Mouse (Mus musculus) MEL (cell line): Measurements from ENCODE around the gene Rbfox3. TPM values are rescaled to one million over a fixed set of nuclear protein-coding genes. Genes with fewer than 3 reads are reported as not detected.

Source experiments
- DNase-seq: peaks from one replicate; pipeline ENCODE4 v3.0.0; 2011; ENCODE audit warnings: low read depth, low spot score
- H3K27ac ChIP-seq: 2 replicates; pipeline ENCODE4 v1.5.1; 2012; ENCODE audit warnings: low read depth, mild to moderate bottlenecking, control low read depth, low read length, moderate library complexity; ENCODE audit not compliant: control insufficient read depth
- H3K27me3 ChIP-seq, 2 experiments: fragments of 150-350 bp in 1 of 2; sonication (generic) in 1 of 2; 2 replicates each; pipeline ENCODE4 v1.6.1; 2012; ENCODE audit warnings: low read length in 2 of 2, mild to moderate bottlenecking in 2 of 2, improper control_type of control experiment in 1 of 2, moderate library complexity in 1 of 2; ENCODE audit not compliant: insufficient read depth in 2 of 2, control insufficient read depth in 1 of 2
- H3K36me3 ChIP-seq, 2 experiments: 2 replicates each; pipeline ENCODE4 v1.6.1; 2012 to 2014; ENCODE audit warnings: low read length in 2 of 2, improper control_type of control experiment in 1 of 2, inconsistent platforms in 1 of 2, mild to moderate bottlenecking in 1 of 2; ENCODE audit not compliant: insufficient read depth in 2 of 2, control insufficient read depth in 1 of 2
- H3K4me1 ChIP-seq, 2 experiments: fragments of 150-350 bp in 1 of 2; sonication (generic) in 1 of 2; 2 replicates each; pipeline ENCODE4 v1.6.1; 2012; ENCODE audit warnings: low read length in 2 of 2, improper control_type of control experiment in 1 of 2, mild to moderate bottlenecking in 1 of 2; ENCODE audit not compliant: insufficient read depth in 2 of 2, control insufficient read depth in 1 of 2
- H3K4me3 ChIP-seq, 2 experiments: fragments of 150-350 bp in 1 of 2; sonication (generic) in 1 of 2; 2 replicates each; pipeline ENCODE4 v1.5.1; 2012; ENCODE audit warnings: low read depth in 2 of 2, low read length in 2 of 2, mild to moderate bottlenecking in 2 of 2, moderate library complexity in 2 of 2, control low read depth in 1 of 2, improper control_type of control experiment in 1 of 2; ENCODE audit not compliant: control insufficient read depth in 1 of 2, insufficient read depth in 1 of 2
- H3K79me2 ChIP-seq: 2 replicates; pipeline ENCODE4 v1.6.1; 2012; ENCODE audit warnings: mild to moderate bottlenecking, low read length, moderate library complexity; ENCODE audit not compliant: control insufficient read depth, poor library complexity, insufficient read depth
- H3K9ac ChIP-seq: 2 replicates; pipeline ENCODE4 v1.6.1; 2012; ENCODE audit warnings: low read depth, mild to moderate bottlenecking, control low read depth, low read length, moderate library complexity; ENCODE audit not compliant: control insufficient read depth, poor library complexity, severe bottlenecking
- H3K9me3 ChIP-seq: fragments of 150-350 bp; sonication (generic); replicated peaks from 2 replicates; pipeline ENCODE4 v1.6.1; 2012; ENCODE audit warnings: mild to moderate bottlenecking, low read length, improper control_type of control experiment, moderate library complexity; ENCODE audit not compliant: insufficient read depth
- CTCF ChIP-seq, 3 experiments: IDR thresholded peaks in 2 of 3; conservative IDR thresholded peaks in 1 of 3; 2 replicates each; pipeline ENCODE4 v1.5.1; 2011 to 2012; ENCODE audit warnings: low read length in 3 of 3, low read depth in 2 of 3, mild to moderate bottlenecking in 2 of 3, improper control_type of control experiment in 1 of 3, inconsistent platforms in 1 of 3, mixed read lengths in 1 of 3, moderate library complexity in 1 of 3; ENCODE audit not compliant: control insufficient read depth in 1 of 3, insufficient read depth in 1 of 3, poor library complexity in 1 of 3, severe bottlenecking in 1 of 3
- ETS1 ChIP-seq: IDR thresholded peaks from 2 replicates; pipeline ENCODE4 v1.6.1; 2012; ENCODE audit warnings: low read depth, mild to moderate bottlenecking, inconsistent platforms, low read length, improper control_type of control experiment, moderate library complexity
- GATA1 ChIP-seq: IDR thresholded peaks from 2 replicates; pipeline ENCODE4 v1.6.1; 2011; ENCODE audit warnings: low read depth, low read length, improper control_type of control experiment
- HCFC1 ChIP-seq: IDR thresholded peaks from 2 replicates; pipeline ENCODE4 v1.6.1; 2012; ENCODE audit warnings: low read depth, mild to moderate bottlenecking, inconsistent platforms, low read length, improper control_type of control experiment, moderate library complexity
- MAX ChIP-seq: IDR thresholded peaks from 2 replicates; pipeline ENCODE4 v1.6.1; 2011; ENCODE audit warnings: low read length, improper control_type of control experiment
- MXI1 ChIP-seq: IDR thresholded peaks from 2 replicates; pipeline ENCODE4 v1.6.1; 2011; ENCODE audit warnings: mild to moderate bottlenecking, low read depth, low read length, improper control_type of control experiment
- POLR2AphosphoS5 ChIP-seq: IDR thresholded peaks from 2 replicates; pipeline ENCODE4 v1.6.1; 2012; ENCODE audit warnings: low read depth, borderline replicate concordance, mild to moderate bottlenecking, inconsistent platforms, low read length, moderate library complexity, mixed read lengths
- RCOR1 ChIP-seq: IDR thresholded peaks from 2 replicates; pipeline ENCODE4 v1.6.1; 2012; ENCODE audit warnings: low read depth, mild to moderate bottlenecking, inconsistent platforms, low read length, improper control_type of control experiment
- SIN3A ChIP-seq: IDR thresholded peaks from 2 replicates; pipeline ENCODE4 v1.6.1; 2012; ENCODE audit warnings: low read length, improper control_type of control experiment, inconsistent platforms
- TBP ChIP-seq: IDR thresholded peaks from 2 replicates; pipeline ENCODE4 v1.8.0; 2011; ENCODE audit warnings: low read depth, low read length, improper control_type of control experiment
- UBTF ChIP-seq: IDR thresholded peaks from 2 replicates; pipeline ENCODE4 v1.6.1; 2012; ENCODE audit warnings: low read depth, mild to moderate bottlenecking, inconsistent platforms, low read length, improper control_type of control experiment, moderate library complexity, borderline replicate concordance; ENCODE audit not compliant: insufficient read depth
- USF1 ChIP-seq: IDR thresholded peaks from 2 replicates; pipeline ENCODE4 v1.6.1; 2014; ENCODE audit warnings: low read depth, mild to moderate bottlenecking, inconsistent platforms, low read length, improper control_type of control experiment, moderate library complexity
- ZC3H11A ChIP-seq: IDR thresholded peaks from 2 replicates; pipeline ENCODE4 v1.6.1; 2012; ENCODE audit warnings: low read depth, mild to moderate bottlenecking, inconsistent platforms, low read length, improper control_type of control experiment
- ZKSCAN1 ChIP-seq: IDR thresholded peaks from 2 replicates; pipeline ENCODE4 v1.6.1; 2012; ENCODE audit warnings: low read depth, mild to moderate bottlenecking, inconsistent platforms, low read length, improper control_type of control experiment, moderate library complexity
- ZMIZ1 ChIP-seq: IDR thresholded peaks from 2 replicates; pipeline ENCODE4 v1.6.1; 2012; ENCODE audit warnings: low read depth, mild to moderate bottlenecking, inconsistent platforms, low read length, improper control_type of control experiment, moderate library complexity
- polyA plus RNA-seq, 2 experiments: library from polyadenylated mRNA; stranded (reverse) in 1 of 2; unstranded in 1 of 2; fragments of >175 nt in 1 of 2; fragments of >200 nt in 1 of 2; gene quantifications; 2 replicates each; pipeline versions ENCODE4 v1.2.1 to v1.2.4; 2012; ENCODE audit warnings: low replicate concordance in 2 of 2, low read depth in 1 of 2; ENCODE audit not compliant: insufficient read length in 2 of 2, insufficient read depth in 1 of 2, missing spikeins in 1 of 2
- total RNA-seq: library from RNA; depleted of rRNA; stranded (reverse); fragments of 300-350 nt; gene quantifications from 2 replicates; pipeline ENCODE4 v1.2.3, GENCODE M21; 2012

The Rbfox3 gene
- total and polyA plus RNA-seq, 3 experiments, result not detected

DNA sequence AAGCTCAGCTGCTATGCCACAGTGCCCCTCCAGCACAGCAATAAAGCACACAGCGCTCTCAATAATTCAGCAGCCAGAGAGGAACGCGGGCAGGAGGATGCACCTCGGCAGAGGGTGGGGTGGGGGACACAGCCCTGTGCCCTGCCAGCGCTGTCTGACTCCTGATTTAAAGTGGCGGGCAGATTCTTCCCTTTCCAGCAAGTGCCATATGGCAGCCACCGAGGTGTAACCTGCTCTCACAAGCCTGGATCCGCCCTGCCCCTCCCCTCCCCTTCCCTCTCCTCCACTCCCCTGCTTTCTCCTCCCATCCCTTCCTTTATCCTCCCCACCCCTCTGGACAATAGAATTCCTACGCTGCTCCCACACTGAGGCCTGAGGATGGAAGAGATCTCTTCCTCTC, 311.2 kb downstream of the Rbfox3 start:
- no peaks in the 10 kb centered on the region for H3K27me3 ChIP-seq
- H3K36me3 ChIP-seq, result no peaks in the 10 kb centered on the region
- no peak overlapping the region for H3K4me3 ChIP-seq
- no peaks in the 10 kb centered on the region for H3K9me3 ChIP-seq
- H3K27ac ChIP-seq, result no peak overlapping the region
- no peak for TF ChIP-seq POLR2AphosphoS5
- TF ChIP-seq RCOR1, result no peak
- no peak for TF ChIP-seq ZC3H11A
- TF ChIP-seq ZKSCAN1, result no peak
- no peak for TF ChIP-seq UBTF
- no peak for TF ChIP-seq MAX
- TF ChIP-seq USF1, result no peak
- TF ChIP-seq ZMIZ1, result no peak
- H3K9ac ChIP-seq, result no peak overlapping the region
- H3K4me1 ChIP-seq, result no peaks in the 10 kb centered on the region
- no peaks in the 10 kb centered on the region for H3K79me2 ChIP-seq
- no peak for DNase-seq

DNA sequence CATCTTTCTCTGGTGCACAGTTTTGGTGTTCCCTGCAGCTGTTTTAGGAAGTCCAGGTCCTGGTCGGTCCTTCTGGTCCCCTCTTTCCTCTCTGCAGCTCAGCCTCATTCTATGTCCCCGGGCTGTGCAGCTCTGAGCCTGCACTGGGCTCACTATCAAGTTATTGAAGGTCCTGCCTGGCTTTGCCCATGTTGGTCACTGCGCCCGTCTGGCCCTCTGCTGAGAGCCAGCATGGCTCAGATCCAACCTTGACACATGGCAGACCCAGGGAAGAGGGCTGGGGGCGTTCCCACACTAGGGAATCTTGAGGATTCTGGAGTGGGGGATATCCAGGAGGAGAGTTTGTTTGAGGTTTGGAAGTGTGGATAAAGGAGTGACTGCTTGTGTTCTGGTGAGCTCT, 312.7 kb downstream of the Rbfox3 start:
- no peaks in the 10 kb centered on the region for H3K4me1 ChIP-seq
- H3K9ac ChIP-seq, result no peak overlapping the region
- no peak for DNase-seq
- no peak overlapping the region for H3K27ac ChIP-seq
- H3K9me3 ChIP-seq, result no peaks in the 10 kb centered on the region
- no peak for TF ChIP-seq UBTF
- no peak for TF ChIP-seq CTCF (IDR thresholded peaks at IDR 0.05 in 2 of 3, conservative IDR thresholded peaks at IDR 0.05 in 1 of 3; ENCODE audit: control insufficient read depth in 1 of 3, insufficient read depth in 1 of 3, low read depth in 2 of 3, low read length in 3 of 3, poor library complexity in 1 of 3, severe bottlenecking in 1 of 3)
- TF ChIP-seq ZKSCAN1, result no peak
- no peak for TF ChIP-seq USF1
- no peak overlapping the region for H3K4me3 ChIP-seq
- no peaks in the 10 kb centered on the region for H3K79me2 ChIP-seq
- H3K36me3 ChIP-seq, result no peaks in the 10 kb centered on the region
- no peaks in the 10 kb centered on the region for H3K27me3 ChIP-seq

DNA sequence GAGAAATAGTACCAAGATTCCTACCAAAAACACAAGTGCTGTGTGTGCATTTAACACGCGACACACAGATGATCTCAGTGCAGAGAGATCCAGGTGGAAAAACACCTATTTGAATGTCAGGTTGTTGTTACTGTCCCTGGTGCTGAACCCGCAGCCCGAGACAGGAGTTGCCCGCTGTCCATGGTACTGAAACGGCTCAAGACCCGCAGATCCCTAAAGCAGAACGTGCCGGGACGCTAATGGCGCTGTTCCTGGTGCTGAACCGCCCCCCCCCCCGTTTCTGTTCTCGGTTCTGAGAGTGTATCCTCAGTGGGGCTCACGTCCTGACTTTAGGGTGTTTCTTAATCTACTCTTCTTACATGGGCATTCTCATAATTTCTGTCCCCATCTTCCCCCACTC, 326.6 kb downstream of the Rbfox3 start:
- Histone ChIP-seq H3K9me3 (no peaks in the 10 kb centered on the region), H3K27me3 (no peaks in the 10 kb centered on the region), H3K4me3 (no peak overlapping the region), H3K9ac (no peak overlapping the region), H3K27ac (no peak overlapping the region), H3K79me2 (no peaks in the 10 kb centered on the region), H3K36me3 (no peaks in the 10 kb centered on the region), H3K4me1 (no peaks in the 10 kb centered on the region)
- TF ChIP-seq SIN3A (peak; percentile 99), CTCF (IDR thresholded peaks at IDR 0.05 in 2 of 3, conservative IDR thresholded peaks at IDR 0.05 in 1 of 3; ENCODE audit: control insufficient read depth in 1 of 3, insufficient read depth in 1 of 3, low read depth in 2 of 3, low read length in 3 of 3, poor library complexity in 1 of 3, severe bottlenecking in 1 of 3) (0 out of 6 replicates have a peak, but pooled peaks of 1 of the 3 experiments have one; percentile 0), GATA1 (no peak), TBP (0 out of 2 replicates have a peak, but pooled peaks have one; percentile 28), ETS1 (no peak), HCFC1 (no peak), MXI1 (peak; percentile 91)
- DNase-seq, result peak; percentile 91
